In the genomic region with DNA sequence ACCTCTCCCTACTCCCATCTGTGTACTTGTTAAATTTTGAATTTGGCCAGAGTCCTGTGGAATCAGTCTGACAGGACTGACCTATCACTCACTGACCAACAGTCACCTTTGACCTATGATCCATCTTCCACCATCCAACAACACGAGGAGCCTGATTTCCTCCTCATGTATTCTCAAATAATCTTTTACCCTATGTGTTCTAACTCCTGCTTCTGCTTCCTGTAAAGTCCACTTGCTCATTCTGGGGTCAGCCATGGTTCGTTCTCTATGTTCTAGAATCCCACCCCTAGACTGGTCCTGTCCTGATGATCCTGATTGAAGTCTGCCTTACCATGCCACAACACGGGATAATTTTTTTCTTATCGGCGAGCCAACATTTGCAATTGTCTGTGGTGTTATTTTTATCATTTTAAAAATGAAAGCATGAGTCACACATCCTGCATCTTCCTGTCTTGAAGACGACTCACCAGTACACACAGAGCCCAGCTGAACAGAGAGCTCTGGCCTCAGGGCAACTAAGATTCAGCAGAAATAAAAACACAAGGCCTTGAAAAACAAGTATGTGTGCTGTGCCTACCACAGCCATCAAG, we compare ENCODE assay signal across 10 mouse cellular contexts.
A peak's percentile ranks its signal among the peaks of the same experiment; 100 is the strongest.
DNase-seq lines count a peak whose midpoint lies in the region; TF ChIP-seq lines count a peak whose summit lies in the region.
"Had no signal": no experiment of that assay in that cellular context is flagged by ENCODE, and none has a peak within 500 bp of the region (broad histone marks: within the 10 kb centered on the region; RNA-seq: fewer than 3 reads in every experiment).

No protein-coding gene starts in this region.

- peak overlapping the region; percentile 63 for H3K27ac ChIP-seq in gastrocnemius, adult 2 months
- H3K27ac ChIP-seq: liver, embryonic 12.5 days; midbrain, embryonic 12.5 days had no signal

- no peaks in the 10 kb centered on the region for H3K4me1 ChIP-seq in lung, adult 2 months (ENCODE audit: control insufficient read depth, insufficient read depth, low read length)
- H3K4me1 ChIP-seq: liver, embryonic 12.5 days; midbrain, embryonic 12.5 days had no signal

- no peak for TF ChIP-seq CTCF in gastrocnemius, adult 2 months (IDR thresholded peaks at IDR 0.05)
- TF ChIP-seq CTCF in lung, adult 2 months (IDR thresholded peaks at IDR 0.05; ENCODE audit: insufficient read depth, low read length): no peak

- no peak for TF ChIP-seq POLR2A in lung, adult 2 months (IDR thresholded peaks at IDR 0.05; ENCODE audit: borderline replicate concordance, extremely low read depth, low read depth, low read length)

- intact Hi-C loops in gastrocnemius, adult 2 months (cut with DNase I): no loop called here
- intact Hi-C loops in gastrocnemius, postnatal 36 days (cut with DNase I): no loop called here

- DNase-seq in gastrocnemius, adult 2 months: no peak
- DNase-seq in gastrocnemius, postnatal 10 days: no peak
- DNase-seq in lung, adult 2 months: no peak
- no peak for DNase-seq in lung, adult 18-20 months
- peak; percentile 24 for DNase-seq in adipocyte (ENCODE audit: low spot score)
- peak; percentile 2 to 39 for DNase-seq in kidney, postnatal 25 days
- no peak for DNase-seq in gastrocnemius, postnatal 36 days
- no peak for DNase-seq in spleen, postnatal 10 days (ENCODE audit: low spot score in 2 of 2)

- 31% methylated on average over 6 of the region's 6 CpGs for WGBS in lung, adult 2 months

- H3K4me3 ChIP-seq in gastrocnemius, adult 2 months: peak overlapping the region; percentile 45
- peak overlapping the region; percentile 29 for H3K4me3 ChIP-seq in lung, adult 2 months (replicated peaks; ENCODE audit: extremely low read depth, low read depth, low read length)
- H3K4me3 ChIP-seq: liver, embryonic 12.5 days; midbrain, embryonic 12.5 days had no signal

Comparison
In these comparisons a context has a peak if more than half of its experiments do, and no peak if none do; other contexts are left out.
1. DNase-seq: peak in adipocyte (single experiment) and kidney, postnatal 25 days (2 of 2); none in gastrocnemius, adult 2 months (single experiment), gastrocnemius, postnatal 10 days (single experiment), lung, adult 2 months (single experiment), lung, adult 18-20 months (0 of 2), gastrocnemius, postnatal 36 days (0 of 2) and spleen, postnatal 10 days (0 of 2).